Mouse (Mus musculus) hindbrain, embryonic 12.5 days (tissue): ENCODE measurements around the gene Sipa1l3. TPM values are rescaled to one million over a fixed set of nuclear protein-coding genes. Genes with fewer than 3 reads are reported as not detected.

Experiments used
- ATAC-seq: fragments of 200-750 bp; cut with Nextera tagmentation; 2 replicates; pipeline ENCODE4 v1.8.0; 2017; ENCODE audit warnings: moderate TSS enrichment; ENCODE audit not compliant: low FRiP score
- H3K27ac ChIP-seq: fragments of 300-500 bp; sonication (generic); 2 replicates; pipeline ENCODE4 v1.5.1; 2016; ENCODE audit warnings: mild to moderate bottlenecking
- H3K27me3 ChIP-seq: fragments of 300-500 bp; sonication (generic); 2 replicates; pipeline ENCODE4 v1.6.1; 2016; ENCODE audit warnings: mild to moderate bottlenecking
- H3K36me3 ChIP-seq: fragments of 300-500 bp; sonication (generic); 2 replicates; pipeline ENCODE4 v1.6.1; 2016; ENCODE audit warnings: mild to moderate bottlenecking
- H3K4me1 ChIP-seq: fragments of 300-500 bp; sonication (generic); 2 replicates; pipeline ENCODE4 v1.6.1; 2016
- H3K4me2 ChIP-seq: fragments of 300-500 bp; sonication (generic); replicated peaks from 2 replicates; pipeline ENCODE4 v1.6.1; 2016; ENCODE audit warnings: mild to moderate bottlenecking
- H3K4me3 ChIP-seq: fragments of 300-500 bp; sonication (generic); 2 replicates; pipeline ENCODE4 v1.5.1; 2016; ENCODE audit warnings: mild to moderate bottlenecking
- H3K9ac ChIP-seq: fragments of 300-500 bp; sonication (generic); 2 replicates; pipeline ENCODE4 v1.6.1; 2016; ENCODE audit warnings: mild to moderate bottlenecking, moderate library complexity
- H3K9me3 ChIP-seq: fragments of 300-500 bp; sonication (generic); replicated peaks from 2 replicates; pipeline ENCODE4 v1.6.1; 2016; ENCODE audit warnings: mild to moderate bottlenecking
- WGBS: fragments of 180-500 bp; shearing (Covaris S2); methylation state at CpG from one replicate; pipeline ENCODE4 v1.1.7; 2016; 5-methylcytosine and 5-hydroxymethylcytosine counted together
- polyA plus RNA-seq: library from polyadenylated mRNA; unstranded; fragments of >200 nt; fragmentation: Nextera tagmentation; extraction: Ambion mirVana; gene quantifications from 2 replicates; pipeline ENCODE4 v1.2.1, GENCODE M21; 2016

The Sipa1l3 gene
- polyA plus RNA-seq, 1 experiment from 2014 or later = 15.9 TPM

DNA sequence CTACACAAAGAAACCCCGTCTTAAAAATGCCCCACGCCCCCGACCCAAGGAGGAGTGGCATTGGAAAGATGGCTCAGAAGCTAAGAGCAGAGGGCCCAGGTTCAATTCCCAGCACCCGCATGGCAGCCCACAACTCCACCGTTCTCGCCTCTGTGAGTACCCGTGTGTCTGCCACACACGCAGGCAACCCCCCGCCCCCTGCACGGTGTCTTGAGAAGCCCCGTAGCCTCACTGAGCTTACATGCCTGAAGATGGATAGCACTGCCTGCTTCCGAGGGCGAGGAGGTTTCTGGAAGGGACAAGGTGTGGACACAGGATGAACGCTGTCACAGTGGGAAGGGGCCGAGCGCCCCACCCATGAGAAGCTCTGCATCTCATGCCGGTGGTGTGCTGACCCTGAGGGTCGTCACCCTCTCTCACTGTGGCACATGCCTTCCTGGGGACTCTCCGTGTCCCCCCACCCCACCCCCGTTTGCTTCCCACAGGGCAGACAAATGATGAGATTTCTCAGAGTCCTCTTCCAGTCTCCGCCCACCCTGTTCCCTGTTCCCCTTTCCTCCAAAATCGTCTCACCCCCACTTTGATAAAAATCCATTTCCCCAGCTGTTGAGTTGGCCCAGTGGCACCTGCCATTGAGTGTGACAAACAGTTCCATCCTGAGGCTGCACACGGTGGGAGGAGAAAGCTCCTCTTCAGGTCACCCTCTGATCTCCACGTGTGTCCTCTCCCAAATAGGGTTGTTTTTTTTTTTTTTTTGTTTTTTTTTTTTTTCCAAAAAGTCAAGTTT is 222.4 kb downstream of the Sipa1l3 start:
- ATAC-seq = no peak
- WGBS = 81% methylated on average over 24 of the region's 24 CpGs
- Histone ChIP-seq H3K4me2 (no peak overlapping the region), H3K9me3 (no peaks in the 10 kb centered on the region), H3K4me3 (no peak overlapping the region), H3K36me3 (no peaks in the 10 kb centered on the region), H3K9ac (no peak overlapping the region), H3K4me1 (peaks cover 33% of the 10 kb centered on the region), H3K27me3 (no peaks in the 10 kb centered on the region), H3K27ac (no peak overlapping the region)

DNA sequence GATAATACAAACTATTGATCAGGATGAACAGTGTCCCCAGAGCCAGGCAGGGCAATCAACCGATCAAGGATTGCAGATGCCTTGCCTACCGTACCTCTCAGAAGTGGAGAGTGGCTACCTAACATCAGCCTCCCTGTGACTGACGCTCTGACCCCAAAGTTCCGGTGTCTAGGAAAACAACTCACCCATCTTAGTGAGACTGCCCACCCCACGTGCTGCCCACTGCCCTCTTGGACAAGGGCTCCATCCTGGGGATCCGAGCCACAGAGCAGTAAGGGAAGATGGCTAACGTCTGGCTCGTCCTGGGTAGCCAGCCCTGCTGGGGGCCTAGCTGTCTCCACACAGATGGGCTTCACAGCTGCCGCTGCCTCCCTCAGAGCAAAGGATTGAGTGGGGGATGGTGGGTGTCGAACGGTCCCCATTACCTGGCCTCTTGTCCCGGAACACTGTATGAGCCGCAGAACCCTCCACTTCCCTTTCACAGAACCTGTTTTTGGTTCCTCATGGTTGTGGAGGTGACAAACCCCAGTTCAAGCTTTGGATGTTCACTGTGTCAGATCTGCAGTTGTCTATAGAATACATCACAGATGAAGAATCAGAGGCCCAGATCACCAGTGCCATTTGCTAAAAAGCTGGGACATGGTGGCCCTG is 224.2 kb downstream of the Sipa1l3 start:
- no peaks in the 10 kb centered on the region for H3K36me3 ChIP-seq
- no peaks in the 10 kb centered on the region for H3K9me3 ChIP-seq
- no peak overlapping the region for H3K4me2 ChIP-seq
- peaks cover 6% of the 10 kb centered on the region; the same call in 1 of the 2 replicates for H3K27me3 ChIP-seq
- H3K9ac ChIP-seq = 0 out of 2 replicates have a peak overlapping the region, but pooled peaks have one; percentile 27
- no peak overlapping the region for H3K4me3 ChIP-seq
- H3K4me1 ChIP-seq = peaks cover 45% of the 10 kb centered on the region
- 55% methylated on average over 13 of the region's 13 CpGs for WGBS
- peak overlapping the region; percentile 85; the same call in 1 of the 2 replicates for H3K27ac ChIP-seq
- ATAC-seq = no peak

- no peak overlapping the region for H3K9ac ChIP-seq
- H3K27ac ChIP-seq = peak overlapping the region; percentile 85
- no peaks in the 10 kb centered on the region for H3K9me3 ChIP-seq
- H3K4me1 ChIP-seq = peaks cover 50% of the 10 kb centered on the region
- ATAC-seq = no peak; the same call in 1 of the 2 replicates
- 18% methylated on average over 19 of the region's 19 CpGs for WGBS
- no peak overlapping the region for H3K4me2 ChIP-seq
- peaks cover 6% of the 10 kb centered on the region; the same call in 1 of the 2 replicates for H3K27me3 ChIP-seq
- no peaks in the 10 kb centered on the region for H3K36me3 ChIP-seq
- no peak overlapping the region for H3K4me3 ChIP-seq
Measured at GRCm38 (mm10) chr7:29293131-29294065, 225.0 kb downstream of the Sipa1l3 start.

- no peaks in the 10 kb centered on the region for H3K36me3 ChIP-seq
- peaks cover 50% of the 10 kb centered on the region for H3K4me1 ChIP-seq
- peak; percentile 26 for ATAC-seq
- H3K27ac ChIP-seq = peak overlapping the region; percentile 85
- H3K27me3 ChIP-seq = peaks cover 9% of the 10 kb centered on the region; the same call in 1 of the 2 replicates
- no peak overlapping the region for H3K9ac ChIP-seq
- no peaks in the 10 kb centered on the region for H3K9me3 ChIP-seq
- peak overlapping the region; percentile 36 for H3K4me2 ChIP-seq
- H3K4me3 ChIP-seq = no peak overlapping the region
- 19% methylated on average over 8 of the region's 8 CpGs for WGBS
Measured at GRCm38 (mm10) chr7:29292458-29293098, 225.9 kb downstream of the Sipa1l3 start.

- Histone ChIP-seq H3K9ac (no peak overlapping the region), H3K9me3 (no peaks in the 10 kb centered on the region), H3K4me1 (peaks cover 50% of the 10 kb centered on the region), H3K36me3 (no peaks in the 10 kb centered on the region), H3K27ac (peak overlapping the region; percentile 85), H3K27me3 (peaks cover 11% of the 10 kb centered on the region; the same call in 1 of the 2 replicates), H3K4me3 (no peak overlapping the region), H3K4me2 (peak overlapping the region; percentile 36)
- ATAC-seq = peak; percentile 61
- 24% methylated on average over 6 of the region's 7 CpGs for WGBS
Measured at GRCm38 (mm10) chr7:29291616-29292457, 226.6 kb downstream of the Sipa1l3 start.

DNA sequence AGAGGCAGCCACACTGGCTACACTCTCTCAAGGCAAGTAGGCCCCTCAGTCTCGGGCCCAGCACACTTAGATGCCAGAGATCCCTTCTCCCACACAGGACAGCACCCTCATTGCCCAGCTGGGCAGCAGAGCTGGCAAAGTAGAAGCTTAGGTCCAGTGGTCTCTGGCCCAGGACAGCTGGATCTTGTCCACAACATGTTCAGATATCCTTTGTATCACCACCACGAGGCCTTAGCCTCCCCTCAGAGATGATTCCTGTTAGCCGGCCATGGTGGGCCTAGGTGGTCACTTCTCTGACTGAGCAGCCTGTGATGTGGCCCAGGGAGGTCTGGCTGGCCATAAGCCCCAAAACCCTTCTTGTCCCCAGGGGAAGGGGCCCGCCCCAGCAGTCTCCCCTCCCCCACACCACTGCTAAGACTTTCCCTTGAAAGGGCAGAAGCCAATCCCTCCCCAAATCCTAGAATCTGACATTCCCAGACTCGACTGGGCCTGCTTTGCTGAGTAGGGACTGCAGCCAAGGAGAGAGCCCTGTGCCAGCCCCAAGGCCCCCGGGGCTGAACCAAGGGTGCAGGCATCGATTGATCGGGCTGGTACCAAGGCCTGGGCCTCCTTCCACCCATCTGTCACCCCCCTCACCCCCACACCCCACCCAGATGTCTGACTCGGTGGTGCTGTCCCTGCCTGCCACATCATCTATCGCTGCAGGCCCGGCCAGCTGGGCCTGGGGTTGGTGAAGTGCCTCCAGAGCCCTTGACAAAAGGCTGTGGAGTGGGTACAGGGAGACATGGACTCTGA is 227.6 kb downstream of the Sipa1l3 start:
- ATAC-seq = no peak
- Histone ChIP-seq H3K4me1 (peaks cover 50% of the 10 kb centered on the region), H3K9ac (peak overlapping the region; percentile 44; the same call in 1 of the 2 replicates), H3K9me3 (no peaks in the 10 kb centered on the region), H3K27me3 (peaks cover 11% of the 10 kb centered on the region; the same call in 1 of the 2 replicates), H3K4me2 (peak overlapping the region; percentile 8; the same call in 1 of the 2 replicates), H3K4me3 (no peak overlapping the region), H3K27ac (peak overlapping the region; percentile 85), H3K36me3 (no peaks in the 10 kb centered on the region)
- 40% methylated on average over 11 of the region's 11 CpGs for WGBS

DNA sequence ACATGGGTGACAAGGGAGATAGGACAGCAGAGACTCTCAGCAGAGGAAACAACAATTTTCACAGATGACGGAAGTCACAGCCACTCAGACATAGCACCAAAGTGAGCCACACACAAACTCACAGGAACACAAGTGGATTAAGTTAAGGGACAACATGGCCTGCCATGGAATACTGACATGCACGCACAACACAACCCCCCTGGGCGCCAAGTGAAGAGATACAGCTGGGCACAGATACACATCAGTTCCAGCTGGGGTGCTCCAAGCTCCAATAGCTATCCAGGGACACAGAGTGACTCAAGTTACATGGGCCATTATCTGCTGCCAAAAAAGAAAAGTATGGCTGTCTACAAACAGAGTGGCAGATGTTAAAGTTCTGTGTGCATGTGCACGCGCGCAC is 228.6 kb downstream of the Sipa1l3 start:
- peak overlapping the region; percentile 54 for H3K4me3 ChIP-seq
- no peak for ATAC-seq
- H3K9ac ChIP-seq = peak overlapping the region; percentile 65; the same call in 1 of the 2 replicates
- H3K36me3 ChIP-seq = no peaks in the 10 kb centered on the region
- H3K4me2 ChIP-seq = peak overlapping the region; percentile 94
- peaks cover 50% of the 10 kb centered on the region for H3K4me1 ChIP-seq
- peaks cover 11% of the 10 kb centered on the region; the same call in 1 of the 2 replicates for H3K27me3 ChIP-seq
- WGBS = 77% methylated on average over 6 of the region's 6 CpGs
- no peaks in the 10 kb centered on the region for H3K9me3 ChIP-seq
- H3K27ac ChIP-seq = peak overlapping the region; percentile 48; the same call in 1 of the 2 replicates

- H3K4me1 ChIP-seq = peaks cover 47% of the 10 kb centered on the region
Measured at GRCm38 (mm10) chr7:29288942-29289638, 229.4 kb downstream of the Sipa1l3 start, which contains the start of gene Ppp1r14a. Gene Ppp1r14a (plus strand): TSS chr7:29289308.

DNA sequence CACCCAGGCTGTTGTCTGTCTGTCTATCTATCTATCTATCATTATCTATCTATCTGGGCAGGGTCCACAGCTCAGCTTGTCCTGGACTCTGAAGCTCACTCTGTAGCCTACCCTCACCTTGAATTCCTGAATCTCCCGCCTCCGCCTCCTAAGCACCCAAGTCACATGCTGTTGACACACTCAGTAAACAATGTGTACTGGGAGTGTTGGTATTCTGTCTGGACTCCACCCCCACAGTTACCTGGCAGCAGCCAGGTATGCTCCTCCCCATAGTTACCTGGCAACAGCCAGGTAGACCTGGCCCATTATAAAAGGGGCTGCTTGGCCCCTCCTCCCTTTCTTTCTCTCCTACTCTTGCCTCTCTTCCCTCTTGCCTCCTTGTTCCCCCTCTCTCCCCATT is 230.4 kb downstream of the Sipa1l3 start:
- WGBS = 97% methylated on average over 2 of the region's 2 CpGs
- ATAC-seq = no peak

More at GRCm38 (mm10) chr7:29288942-29289638, 229.4 kb downstream of the Sipa1l3 start, which contains the start of gene Ppp1r14a:
- ATAC-seq = no peak
- whole genome bisulfite sequencing = 1% methylated on average over 55 of the region's 59 CpGs
- Histone ChIP-seq H3K27me3 (peaks cover 13% of the 10 kb centered on the region), H3K4me3 (peak within 1 kb of the TSS; percentile 54), H3K4me2 (peak within 1 kb of the TSS; percentile 94), H3K9me3 (no peaks in the 10 kb centered on the region), H3K9ac (peak within 1 kb of the TSS; percentile 65), H3K36me3 (no peaks in the 10 kb centered on the region), H3K27ac (peak within 1 kb of the TSS; percentile 48)

More for the DNA sequence above, 230.4 kb downstream of the Sipa1l3 start:
- H3K9me3 ChIP-seq = no peaks in the 10 kb centered on the region
- no peak overlapping the region for H3K4me3 ChIP-seq
- H3K36me3 ChIP-seq = no peaks in the 10 kb centered on the region
- no peak overlapping the region for H3K9ac ChIP-seq
- peaks cover 18% of the 10 kb centered on the region for H3K27me3 ChIP-seq
- H3K4me1 ChIP-seq = peaks cover 38% of the 10 kb centered on the region
- H3K27ac ChIP-seq = no peak overlapping the region
- no peak overlapping the region for H3K4me2 ChIP-seq
